Mouse (Mus musculus) midbrain, embryonic 13.5 days (tissue): ENCODE measurements around the gene Mgme1. TPM values are rescaled to one million over a fixed set of nuclear protein-coding genes. Genes with fewer than 3 reads are reported as not detected.

ENCODE experiments used
- ATAC-seq: fragments of 200-750 bp; cut with Nextera tagmentation; 2 replicates; pipeline ENCODE4 v1.8.0; 2017; ENCODE audit warnings: mild to moderate bottlenecking, moderate TSS enrichment, moderate library complexity
- H3K27ac ChIP-seq: fragments of 300-500 bp; sonication (generic); 2 replicates; pipeline ENCODE4 v1.5.1; 2015; ENCODE audit warnings: inconsistent platforms, mild to moderate bottlenecking, moderate library complexity
- H3K27me3 ChIP-seq: fragments of 300-500 bp; sonication (generic); 2 replicates; pipeline ENCODE4 v1.6.1; 2015; ENCODE audit warnings: mild to moderate bottlenecking, inconsistent platforms
- H3K36me3 ChIP-seq: fragments of 300-500 bp; sonication (generic); 2 replicates; pipeline ENCODE4 v1.6.1; 2015; ENCODE audit warnings: mild to moderate bottlenecking, inconsistent platforms
- H3K4me1 ChIP-seq: fragments of 300-500 bp; sonication (generic); replicated peaks from 2 replicates; pipeline ENCODE4 v1.6.1; 2015; ENCODE audit warnings: inconsistent platforms
- H3K4me2 ChIP-seq: fragments of 300-500 bp; sonication (generic); replicated peaks from 2 replicates; pipeline ENCODE4 v1.6.1; 2015; ENCODE audit warnings: moderate library complexity, mild to moderate bottlenecking, inconsistent platforms
- H3K4me3 ChIP-seq: fragments of 300-500 bp; sonication (generic); replicated peaks from 2 replicates; pipeline ENCODE4 v1.5.1; 2015; ENCODE audit warnings: mild to moderate bottlenecking, inconsistent platforms
- H3K9ac ChIP-seq: fragments of 300-500 bp; sonication (generic); replicated peaks from 2 replicates; pipeline ENCODE4 v1.6.1; 2015; ENCODE audit warnings: mild to moderate bottlenecking, inconsistent platforms
- H3K9me3 ChIP-seq: fragments of 300-500 bp; sonication (generic); 2 replicates; pipeline ENCODE4 v1.6.1; 2016; ENCODE audit warnings: mild to moderate bottlenecking, inconsistent platforms
- WGBS: fragments of 180-500 bp; shearing (Covaris S2); methylation state at CpG from one replicate; pipeline ENCODE4 v1.1.7; 2015; 5-methylcytosine and 5-hydroxymethylcytosine counted together
- polyA plus RNA-seq: library from polyadenylated mRNA; unstranded; fragments of >200 nt; fragmentation: Nextera tagmentation; extraction: Ambion mirVana; gene quantifications from 2 replicates; pipeline ENCODE4 v1.2.1, GENCODE M21; 2015

Mgme1 gene
- polyA plus RNA-seq, 1 experiment from 2014 or later, result 13.0 TPM

DNA sequence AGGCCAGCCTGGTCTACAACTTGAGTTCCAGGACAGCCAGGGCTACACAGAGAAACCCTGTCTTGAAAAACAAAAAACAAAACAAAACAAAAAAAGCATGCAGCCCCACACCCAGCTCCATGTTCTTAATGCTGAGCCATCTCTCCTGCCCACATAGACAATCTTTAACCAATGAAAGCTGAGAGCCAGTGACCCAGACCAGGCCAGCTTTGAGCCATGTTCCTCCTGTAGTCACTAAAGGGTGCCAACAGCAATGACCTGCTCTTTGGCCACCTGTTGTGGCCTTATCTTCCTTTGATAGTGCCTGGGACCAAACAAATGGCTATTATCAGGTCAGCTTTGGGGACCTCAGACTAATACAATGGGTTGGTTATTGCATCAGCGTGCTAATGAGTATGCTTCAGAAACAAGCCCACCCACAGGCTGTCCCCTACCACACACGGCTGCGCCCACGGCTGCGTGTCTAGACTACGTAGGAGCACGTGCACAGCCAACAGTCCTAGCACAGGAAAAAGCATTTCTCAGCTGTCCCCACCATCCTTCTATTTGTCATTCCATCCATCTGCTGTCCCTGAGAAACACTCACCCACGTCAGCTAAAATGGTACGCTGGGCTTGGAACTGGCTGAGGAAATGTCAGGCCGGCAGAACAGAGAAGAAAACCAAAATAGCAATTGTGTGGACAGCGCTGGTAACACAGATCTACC, 21.3 kb downstream of the Mgme1 start:
- Histone ChIP-seq H3K27me3 (no peaks in the 10 kb centered on the region), H3K9me3 (no peaks in the 10 kb centered on the region), H3K4me1 (no peaks in the 10 kb centered on the region; the same call in 1 of the 2 replicates), H3K4me3 (no peak overlapping the region), H3K36me3 (no peaks in the 10 kb centered on the region), H3K9ac (no peak overlapping the region), H3K27ac (no peak overlapping the region), H3K4me2 (no peak overlapping the region)
- ATAC-seq, result no peak
- WGBS, result 90% methylated on average over 11 of the region's 11 CpGs

DNA sequence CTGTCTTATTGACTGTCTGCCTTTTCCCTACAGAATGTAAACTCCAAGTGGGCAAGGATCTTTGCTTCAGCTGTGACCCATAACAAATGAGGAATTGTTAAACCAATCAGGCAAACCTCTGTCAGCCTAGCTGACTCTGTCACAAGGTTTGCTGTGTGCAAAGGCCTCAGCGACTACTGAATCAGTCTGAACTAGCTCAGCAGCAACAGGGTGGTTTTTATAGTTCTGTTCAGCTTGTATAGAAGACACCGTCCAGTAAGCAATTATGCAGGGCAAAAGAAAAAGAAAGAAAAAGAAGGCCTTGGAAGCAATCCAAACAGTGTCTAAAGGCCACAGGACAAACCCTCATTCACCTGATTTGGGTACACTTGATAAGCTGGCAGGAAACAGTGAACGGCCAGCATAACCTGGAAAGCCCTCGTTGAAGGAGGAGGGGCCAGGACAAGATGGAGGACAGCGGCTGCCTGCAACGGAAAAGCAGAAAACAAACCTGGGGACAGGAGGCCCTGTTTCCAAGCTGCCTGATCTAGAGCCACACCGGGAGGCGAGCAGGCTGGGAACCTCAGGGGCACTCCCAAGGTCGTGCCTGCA, 24.8 kb downstream of the Mgme1 start:
- Histone ChIP-seq H3K27me3 (no peaks in the 10 kb centered on the region), H3K27ac (no peak overlapping the region), H3K9me3 (no peaks in the 10 kb centered on the region), H3K4me3 (no peak overlapping the region), H3K4me2 (no peak overlapping the region), H3K4me1 (no peaks in the 10 kb centered on the region), H3K36me3 (no peaks in the 10 kb centered on the region), H3K9ac (no peak overlapping the region)
- 74% methylated on average over 9 of the region's 9 CpGs for whole genome bisulfite sequencing
- ATAC-seq, result no peak

DNA sequence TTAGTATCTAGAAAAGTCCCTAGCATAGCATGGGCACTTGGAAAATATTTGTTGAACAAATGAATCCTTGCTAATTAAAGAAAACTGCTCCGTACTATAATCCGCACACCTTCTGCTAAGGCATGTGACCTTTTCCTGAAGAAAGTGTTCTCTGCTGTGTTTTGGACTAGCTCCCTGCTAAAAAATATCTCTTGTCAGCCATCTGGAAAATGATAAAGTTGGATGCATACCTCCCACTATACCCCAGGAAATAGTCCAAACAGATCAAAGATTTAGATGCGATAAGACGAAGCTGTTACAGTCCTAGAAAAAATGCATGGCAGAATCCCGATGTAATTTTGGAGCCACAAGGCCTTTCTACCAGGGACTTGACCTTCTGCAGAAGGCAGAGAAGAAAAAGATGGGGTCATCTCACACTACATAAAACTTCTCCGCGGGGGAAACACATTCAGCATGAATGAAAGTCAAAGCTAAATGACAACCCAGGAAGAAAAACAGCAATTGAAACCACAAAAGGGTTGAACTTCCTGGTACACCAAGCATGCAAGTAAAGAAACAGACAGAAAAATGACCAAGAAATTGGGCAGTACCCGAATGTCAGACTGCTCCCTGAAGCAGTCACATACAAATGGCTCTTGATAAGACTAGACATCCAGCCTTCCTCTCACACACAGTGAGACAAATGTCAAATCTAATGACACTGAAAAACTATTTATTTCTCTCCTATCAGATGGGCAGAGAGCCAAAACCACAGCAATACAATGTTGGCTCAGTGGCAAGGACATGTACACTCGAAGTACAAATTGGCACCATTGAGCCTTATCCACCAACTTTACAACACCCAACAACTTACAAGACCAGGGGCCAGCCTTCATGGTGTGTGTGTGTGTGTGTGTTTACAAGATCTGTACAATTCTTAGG, 29.5 kb downstream of the Mgme1 start:
- ATAC-seq, result no peak
- Histone ChIP-seq H3K9me3 (no peaks in the 10 kb centered on the region), H3K27me3 (no peaks in the 10 kb centered on the region), H3K9ac (no peak overlapping the region), H3K4me2 (no peak overlapping the region), H3K4me1 (no peaks in the 10 kb centered on the region), H3K27ac (no peak overlapping the region), H3K36me3 (no peaks in the 10 kb centered on the region), H3K4me3 (no peak overlapping the region)
- WGBS, result 83% methylated on average over 9 of the region's 9 CpGs

- WGBS, result 98% methylated on average over 11 of the region's 11 CpGs
- Histone ChIP-seq H3K9me3 (no peaks in the 10 kb centered on the region), H3K36me3 (no peaks in the 10 kb centered on the region), H3K4me1 (no peaks in the 10 kb centered on the region), H3K4me2 (no peak overlapping the region), H3K27me3 (no peaks in the 10 kb centered on the region), H3K27ac (no peak overlapping the region), H3K4me3 (no peak overlapping the region), H3K9ac (no peak overlapping the region)
- ATAC-seq, result no peak
Measured at GRCm38 (mm10) chr2:144301101-144301500, 30.6 kb downstream of the Mgme1 start.

DNA sequence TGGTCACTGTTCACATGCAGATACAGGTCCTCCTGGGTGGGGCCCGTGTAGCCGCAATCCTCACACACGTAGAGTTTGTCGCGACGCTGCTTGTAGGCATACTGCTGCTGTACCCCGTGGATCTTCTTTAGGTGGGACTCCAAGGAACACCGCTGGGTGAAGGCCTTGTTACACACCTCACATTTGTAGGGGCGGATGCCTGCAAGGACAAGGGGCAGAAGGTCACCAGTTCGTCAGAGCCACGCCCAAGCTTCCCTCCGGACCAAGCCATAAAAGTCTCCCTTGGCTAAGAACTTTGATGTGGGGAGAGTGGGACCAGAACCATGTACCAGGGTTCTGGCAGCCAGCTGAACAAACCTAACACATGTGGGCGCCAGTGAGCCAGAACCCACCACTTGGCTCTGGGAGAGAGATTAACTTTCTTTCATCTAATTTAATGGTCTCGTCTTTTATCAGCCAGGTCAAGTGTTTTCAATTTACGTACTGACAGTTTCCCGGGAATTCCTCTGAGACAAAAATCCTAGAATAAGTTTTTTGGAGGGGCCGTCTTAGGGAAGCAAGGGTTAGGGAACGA, 35.3 kb downstream of the Mgme1 start:
- no peak for ATAC-seq
- Histone ChIP-seq H3K9ac (no peak overlapping the region), H3K4me2 (no peak overlapping the region), H3K4me1 (0 out of 2 replicates have a peak, but pooled peaks cover 3% of the 10 kb centered on the region), H3K36me3 (no peaks in the 10 kb centered on the region), H3K4me3 (no peak overlapping the region), H3K27me3 (no peaks in the 10 kb centered on the region), H3K27ac (no peak overlapping the region), H3K9me3 (no peaks in the 10 kb centered on the region)
- 75% methylated on average over 18 of the region's 18 CpGs for WGBS

DNA sequence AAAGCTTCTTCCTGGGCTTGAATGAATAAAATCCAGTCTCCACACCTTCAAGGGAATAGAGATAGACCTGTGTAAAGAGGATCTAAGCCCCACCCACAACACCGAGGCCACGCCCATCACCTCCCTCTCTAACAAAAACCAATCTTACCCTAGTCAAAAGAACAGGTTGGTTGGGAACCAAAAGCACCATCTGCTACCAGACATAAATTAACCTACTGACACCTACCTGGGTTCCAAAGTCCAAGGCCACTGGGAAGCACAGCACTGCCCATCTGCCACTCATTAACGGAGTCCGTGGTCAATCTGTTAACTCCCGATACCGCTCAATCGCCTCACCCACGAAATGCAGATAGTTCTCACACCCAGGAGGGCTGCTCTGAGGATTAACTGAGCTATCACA, 38.1 kb downstream of the Mgme1 start:
- Histone ChIP-seq H3K4me2 (no peak overlapping the region), H3K27me3 (no peaks in the 10 kb centered on the region), H3K4me1 (0 out of 2 replicates have a peak, but pooled peaks cover 3% of the 10 kb centered on the region), H3K27ac (no peak overlapping the region), H3K9ac (no peak overlapping the region), H3K4me3 (no peak overlapping the region), H3K9me3 (no peaks in the 10 kb centered on the region), H3K36me3 (no peaks in the 10 kb centered on the region)
- WGBS, result 57% methylated on average over 8 of the region's 8 CpGs
- no peak for ATAC-seq

- no peaks in the 10 kb centered on the region for H3K27me3 ChIP-seq
- peak; percentile 55; the same call in 1 of the 2 replicates for ATAC-seq
- H3K9ac ChIP-seq, result no peak overlapping the region; the same call in 1 of the 2 replicates
- H3K9me3 ChIP-seq, result no peaks in the 10 kb centered on the region
- 0 out of 2 replicates have a peak, but pooled peaks cover 3% of the 10 kb centered on the region for H3K4me1 ChIP-seq
- H3K27ac ChIP-seq, result no peak overlapping the region
- H3K4me3 ChIP-seq, result no peak overlapping the region
- H3K4me2 ChIP-seq, result no peak overlapping the region
- H3K36me3 ChIP-seq, result no peaks in the 10 kb centered on the region
- 23% methylated on average over 5 of the region's 5 CpGs for WGBS
Measured at GRCm38 (mm10) chr2:144310273-144310672, 39.8 kb downstream of the Mgme1 start.

DNA sequence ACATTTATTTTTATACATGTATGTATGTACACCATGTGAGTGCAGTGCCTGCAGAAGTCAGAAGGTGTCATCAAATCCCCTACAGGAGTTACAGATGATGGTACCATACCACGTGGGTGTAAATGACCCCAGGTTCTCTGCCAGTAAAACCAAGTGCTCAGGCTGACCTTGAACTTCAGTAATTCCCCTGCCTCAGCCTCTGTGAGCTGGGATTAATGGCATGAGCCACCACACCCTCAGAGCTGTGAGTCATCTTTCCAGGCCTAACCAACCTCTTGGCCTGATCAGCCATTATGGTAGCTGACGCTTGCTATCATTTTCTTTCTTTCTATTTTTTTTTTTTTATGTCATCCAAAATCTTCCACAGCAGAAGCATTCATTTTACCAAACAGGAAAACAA, 40.9 kb downstream of the Mgme1 start:
- H3K27ac ChIP-seq, result no peak overlapping the region
- H3K4me2 ChIP-seq, result no peak overlapping the region
- H3K4me1 ChIP-seq, result 0 out of 2 replicates have a peak, but pooled peaks cover 3% of the 10 kb centered on the region
- H3K4me3 ChIP-seq, result no peak overlapping the region
- H3K36me3 ChIP-seq, result no peaks in the 10 kb centered on the region
- no peaks in the 10 kb centered on the region for H3K9me3 ChIP-seq
- WGBS, result 88% methylated on average over 2 of the region's 2 CpGs
- H3K27me3 ChIP-seq, result no peaks in the 10 kb centered on the region
- H3K9ac ChIP-seq, result no peak overlapping the region
- no peak for ATAC-seq

- Histone ChIP-seq H3K27me3 (peaks cover 23% of the 10 kb centered on the region), H3K36me3 (no peaks in the 10 kb centered on the region), H3K9me3 (no peaks in the 10 kb centered on the region), H3K4me3 (no peak overlapping the region), H3K9ac (no peak overlapping the region), H3K27ac (no peak overlapping the region), H3K4me2 (no peak overlapping the region), H3K4me1 (no peaks in the 10 kb centered on the region)
- ATAC-seq, result no peak
- WGBS, result 70% methylated on average over 3 of the region's 3 CpGs
Measured at GRCm38 (mm10) chr2:144324218-144324617, 53.8 kb downstream of the Mgme1 start.

- ATAC-seq, result no peak
- peaks cover 72% of the 10 kb centered on the region for H3K27me3 ChIP-seq
- H3K9me3 ChIP-seq, result no peaks in the 10 kb centered on the region
- H3K36me3 ChIP-seq, result no peaks in the 10 kb centered on the region
- H3K9ac ChIP-seq, result no peak overlapping the region
- no peak overlapping the region for H3K4me3 ChIP-seq
- WGBS, result 2% methylated on average over 8 of the region's 10 CpGs
- H3K27ac ChIP-seq, result no peak overlapping the region
- no peak overlapping the region; the same call in 1 of the 2 replicates for H3K4me2 ChIP-seq
- H3K4me1 ChIP-seq, result peaks cover 31% of the 10 kb centered on the region
Measured at GRCm38 (mm10) chr2:144329451-144329850, 59.0 kb downstream of the Mgme1 start.

DNA sequence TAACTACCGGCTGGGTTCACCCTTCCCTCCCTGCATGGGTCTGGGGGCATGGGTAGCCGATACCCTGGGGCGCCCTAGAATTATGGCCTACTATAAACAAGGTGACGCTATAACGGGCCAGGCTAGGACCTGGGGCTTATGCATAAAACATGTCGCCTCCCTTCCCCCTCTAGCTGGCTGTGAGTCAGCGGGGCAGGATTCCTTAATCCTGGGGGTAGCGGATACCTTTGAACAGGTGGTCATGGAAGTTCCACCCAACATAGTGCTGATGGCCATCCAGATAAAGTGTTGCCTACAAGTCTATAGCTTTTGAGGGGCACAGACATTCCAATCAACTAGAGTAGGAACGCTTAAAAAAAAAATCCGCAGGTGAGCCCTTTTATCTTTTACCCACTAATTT, 59.5 kb downstream of the Mgme1 start:
- ATAC-seq, result no peak
- 2% methylated on average over 10 of the region's 10 CpGs for WGBS
- Histone ChIP-seq H3K4me3 (peak overlapping the region; percentile 51; the same call in 1 of the 2 replicates), H3K9ac (no peak overlapping the region), H3K27me3 (peaks cover 77% of the 10 kb centered on the region), H3K4me1 (peaks cover 31% of the 10 kb centered on the region), H3K27ac (no peak overlapping the region), H3K4me2 (no peak overlapping the region; the same call in 1 of the 2 replicates), H3K9me3 (no peaks in the 10 kb centered on the region), H3K36me3 (no peaks in the 10 kb centered on the region)
